Mouse (Mus musculus) cerebellum, adult 11 months (tissue): ENCODE data around the gene R3hdm1.
"Not testable (repeated sequence)": the region's sequence is repeated elsewhere in the genome, so short reads cannot be mapped to it uniquely, and the experiment has no call there.

ENCODE experiments used
- DNase-seq: peaks from one replicate; pipeline ENCODE4 v3.0.0; 2022

The R3hdm1 gene

DNA sequence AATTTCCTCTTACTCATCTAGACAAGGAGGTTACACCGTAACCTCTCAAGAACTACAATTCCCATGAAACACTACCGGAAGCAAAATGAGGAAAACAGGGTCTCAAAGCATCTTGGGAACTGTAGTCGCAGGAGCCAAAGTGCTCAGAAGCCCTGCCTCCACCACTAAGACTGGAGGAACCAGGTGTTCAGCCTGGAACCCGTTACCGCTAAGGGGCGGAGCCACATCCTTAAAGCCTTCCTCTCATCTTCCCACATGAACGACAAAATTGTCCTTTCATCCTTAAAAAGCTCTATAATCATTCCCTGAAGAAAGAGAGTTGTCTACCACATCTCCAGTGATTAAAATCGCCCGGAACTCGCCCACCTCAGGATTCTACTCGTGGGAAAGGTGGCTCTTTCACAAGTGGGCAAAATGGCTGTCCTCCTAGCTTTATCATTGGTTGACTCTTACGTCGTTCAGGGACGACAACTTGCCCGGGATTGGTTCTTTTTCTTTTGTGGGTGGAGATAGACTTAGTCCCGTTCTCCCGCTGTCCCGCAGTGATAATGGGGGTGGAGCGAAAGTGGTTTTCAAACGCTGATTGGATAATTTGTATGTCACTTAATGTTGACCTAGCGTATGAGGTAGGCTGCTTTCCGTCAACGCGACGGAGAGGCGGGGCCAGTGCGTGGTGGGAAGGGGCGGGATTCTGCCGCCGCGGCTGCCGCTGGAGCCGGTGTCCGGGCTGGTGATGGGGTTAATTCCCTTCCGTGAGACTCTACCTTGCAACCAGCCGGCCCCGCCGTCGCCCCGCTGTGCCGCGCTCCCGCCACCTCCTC is at the start of gene R3hdm1, which contains the start of gene Zranb3:
TSS of gene R3hdm1 (plus strand) at position 661 of the 821 bp plus-strand sequence.
TSS of gene Zranb3 (minus strand) at position 407 of the 821 bp plus-strand sequence.
- DNase-seq = peak; percentile 98

DNA sequence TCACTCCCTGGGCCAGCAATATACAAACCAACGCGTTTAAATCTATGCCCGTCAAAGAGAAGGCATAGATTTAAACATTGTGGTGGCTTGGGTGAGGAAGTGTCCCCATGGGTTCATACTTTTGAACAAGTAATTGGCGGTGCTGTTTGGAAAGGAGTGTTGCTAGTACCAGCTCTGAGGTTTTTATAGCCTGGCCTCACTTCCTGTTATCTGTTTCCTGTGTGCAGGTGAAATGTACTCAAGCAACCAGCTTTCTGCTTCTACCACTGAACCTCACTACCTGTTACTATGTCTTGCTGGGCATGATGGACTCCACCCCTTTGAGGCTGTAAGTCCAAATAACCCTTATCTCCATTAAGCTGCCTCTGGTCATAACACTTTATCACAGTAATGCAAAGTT is 45.8 kb upstream of the R3hdm1 start:
- no peak for DNase-seq

DNA sequence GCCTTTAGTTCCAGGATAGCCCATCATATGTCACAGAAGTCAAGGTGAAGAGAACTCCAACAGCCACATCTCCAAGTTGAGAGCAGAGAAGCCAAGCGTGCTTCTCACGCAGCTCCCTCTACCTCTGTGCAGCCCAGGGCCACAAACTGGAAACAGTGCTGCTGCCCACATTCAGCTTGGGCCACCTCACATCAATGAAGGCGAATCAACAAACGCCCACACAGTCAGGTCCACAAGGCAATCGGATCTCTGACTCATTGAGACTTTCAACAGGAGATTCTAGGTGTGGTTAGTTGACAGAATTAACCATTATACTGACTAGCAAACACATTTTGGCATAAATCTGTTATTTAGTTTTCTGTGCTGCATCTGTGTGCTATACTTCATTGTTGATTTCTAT is 44.5 kb upstream of the R3hdm1 start:
- no peak for DNase-seq

DNA sequence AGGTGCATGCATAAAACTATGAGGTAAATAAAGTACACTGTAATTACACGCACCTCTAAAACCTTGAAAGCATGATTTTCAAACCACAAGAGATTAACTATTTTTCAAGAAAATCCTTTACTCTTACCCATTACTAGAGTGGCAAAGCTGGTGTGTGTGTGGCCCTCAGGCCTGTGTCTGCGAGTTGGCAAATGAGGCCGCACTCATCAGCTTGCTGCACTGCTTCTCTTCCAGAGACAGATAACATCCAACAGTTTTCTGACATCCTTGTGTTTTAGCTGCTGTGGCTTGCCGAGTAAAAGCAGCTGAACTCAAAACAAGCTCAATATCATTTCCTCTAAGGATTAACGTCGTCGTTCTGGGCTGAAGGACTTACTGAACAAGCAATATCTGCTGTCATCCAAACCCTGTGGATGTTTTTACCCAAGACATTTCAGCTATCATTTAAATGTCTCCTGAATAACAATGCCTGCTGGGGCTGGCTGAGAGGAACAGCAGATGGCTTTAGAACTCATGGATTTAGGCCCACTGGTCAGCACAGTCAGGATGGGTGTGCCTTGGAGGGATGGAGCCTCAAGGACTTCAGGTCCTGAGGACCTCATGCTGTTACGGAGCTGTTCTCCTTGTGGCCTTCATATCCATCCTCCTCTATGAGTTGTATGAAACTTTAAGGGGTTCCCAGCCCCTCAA is 42.3 kb upstream of the R3hdm1 start:
- no peak for DNase-seq

DNA sequence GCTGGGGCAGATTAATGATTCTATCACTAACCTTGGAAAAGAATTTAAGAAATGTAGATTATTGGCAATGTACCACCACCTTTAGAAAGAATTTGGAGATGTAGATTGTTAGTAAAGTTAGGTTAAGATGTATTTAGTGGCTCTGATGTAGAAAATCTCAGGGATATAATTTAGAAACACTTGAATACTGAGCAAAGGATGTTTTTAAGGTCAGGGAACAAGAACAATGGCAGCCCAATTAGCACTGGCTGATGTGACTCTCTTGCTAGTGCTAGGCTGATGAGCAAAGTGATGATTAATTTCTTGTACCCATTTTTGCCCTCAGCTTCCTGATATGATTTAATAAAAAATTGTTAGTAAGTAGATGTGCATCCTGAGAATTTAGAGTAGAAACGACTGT is 41.7 kb upstream of the R3hdm1 start:
- no peak for DNase-seq

DNA sequence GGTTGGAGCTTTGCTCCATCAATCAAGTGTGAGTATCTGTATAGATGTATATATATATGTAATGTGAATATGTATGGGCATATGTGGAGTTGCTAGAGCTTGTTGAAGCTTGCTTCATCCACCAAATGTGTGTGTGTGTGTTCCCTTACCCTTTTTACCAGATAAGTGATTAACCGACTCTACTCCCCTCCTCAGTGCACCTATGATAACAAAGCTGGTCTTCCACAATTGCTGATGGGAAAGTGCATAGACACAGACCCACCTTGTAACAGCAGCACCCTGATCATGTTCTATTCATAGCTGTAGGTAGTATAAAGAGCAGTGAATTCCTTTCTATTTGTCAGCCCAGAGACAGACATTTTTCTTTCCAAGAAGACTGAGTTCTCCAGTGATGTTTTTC is 40.9 kb upstream of the R3hdm1 start:
- no peak for DNase-seq

DNA sequence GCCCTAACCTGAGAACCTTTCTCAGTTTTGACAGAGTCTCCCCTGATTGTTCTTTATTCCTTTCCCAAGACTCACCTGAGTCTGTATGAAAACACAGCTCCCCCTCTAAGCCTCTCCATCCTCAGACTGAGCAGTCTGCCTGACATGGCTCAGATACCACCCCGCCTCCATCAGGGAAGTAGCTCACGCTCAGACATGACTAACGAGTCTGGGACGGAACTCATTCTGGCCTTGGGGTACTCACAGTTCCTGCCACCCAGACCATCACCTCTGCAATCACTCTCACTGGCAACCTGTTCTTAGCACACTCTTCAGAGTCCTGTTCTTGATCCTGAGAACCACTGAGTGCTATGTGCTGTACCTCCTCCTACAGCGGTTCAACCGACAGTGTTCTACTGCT is 38.4 kb upstream of the R3hdm1 start:
- no peak for DNase-seq

DNA sequence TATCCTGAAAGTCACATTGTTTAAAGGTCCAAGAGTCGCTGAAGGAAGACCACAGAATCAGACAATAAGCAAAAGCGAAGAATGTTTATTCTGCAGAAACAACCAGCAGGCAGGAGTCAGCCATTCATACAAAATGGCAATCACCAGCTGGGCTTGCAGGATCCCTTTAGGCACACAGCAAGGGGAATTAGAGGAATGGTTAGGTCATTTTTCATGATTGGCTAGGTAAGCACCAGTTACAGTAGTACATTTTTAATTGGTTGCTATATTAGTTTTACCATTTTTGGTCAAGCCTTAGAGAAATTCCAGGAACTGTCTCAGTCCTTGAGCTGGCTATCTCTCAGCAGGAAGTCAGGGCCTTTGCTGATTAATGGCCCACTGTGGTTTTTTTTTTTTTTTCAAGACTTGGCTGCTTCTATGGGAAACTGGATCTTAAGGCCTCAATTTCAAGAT is 34.1 kb upstream of the R3hdm1 start:
- no peak for DNase-seq

DNA sequence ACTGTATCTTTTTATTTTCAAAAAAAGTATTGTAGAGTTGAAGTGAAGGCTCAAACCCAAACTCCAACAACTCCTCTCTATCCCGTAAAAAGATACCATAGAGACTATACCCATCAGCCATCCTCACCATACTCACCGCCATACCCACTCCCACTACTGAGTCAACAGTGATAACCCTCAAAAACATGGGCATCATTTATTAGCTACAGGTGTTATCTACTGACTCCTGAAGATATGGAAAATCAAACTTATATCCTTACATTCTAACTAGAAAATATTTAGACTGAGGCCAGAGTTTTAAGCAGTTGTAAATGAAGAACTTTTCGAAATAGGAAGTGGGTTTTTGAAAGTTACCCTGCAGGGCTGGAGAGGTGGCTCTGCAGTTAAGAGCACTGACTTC is 33.1 kb upstream of the R3hdm1 start:
- DNase-seq = no peak

DNA sequence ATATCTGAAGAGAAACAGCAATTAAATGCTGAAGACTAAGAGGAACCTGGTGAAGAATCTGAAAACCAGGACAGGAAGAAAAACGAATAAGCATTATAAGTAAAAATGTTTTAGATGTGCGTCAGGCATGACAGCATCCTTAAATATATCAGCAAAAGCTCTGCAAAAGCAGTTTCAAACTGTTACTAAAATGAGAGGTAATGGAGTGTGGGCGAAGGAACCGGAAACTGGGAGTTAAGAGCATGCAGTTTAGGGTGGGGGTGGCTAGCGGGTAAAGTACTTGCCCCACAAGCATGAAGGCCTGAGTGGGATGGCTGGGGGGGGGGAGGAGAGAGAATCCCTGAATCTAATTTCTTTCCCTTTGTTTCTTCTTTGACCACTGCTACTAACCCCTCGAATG is 30.1 kb upstream of the R3hdm1 start:
- DNase-seq = no peak

DNA sequence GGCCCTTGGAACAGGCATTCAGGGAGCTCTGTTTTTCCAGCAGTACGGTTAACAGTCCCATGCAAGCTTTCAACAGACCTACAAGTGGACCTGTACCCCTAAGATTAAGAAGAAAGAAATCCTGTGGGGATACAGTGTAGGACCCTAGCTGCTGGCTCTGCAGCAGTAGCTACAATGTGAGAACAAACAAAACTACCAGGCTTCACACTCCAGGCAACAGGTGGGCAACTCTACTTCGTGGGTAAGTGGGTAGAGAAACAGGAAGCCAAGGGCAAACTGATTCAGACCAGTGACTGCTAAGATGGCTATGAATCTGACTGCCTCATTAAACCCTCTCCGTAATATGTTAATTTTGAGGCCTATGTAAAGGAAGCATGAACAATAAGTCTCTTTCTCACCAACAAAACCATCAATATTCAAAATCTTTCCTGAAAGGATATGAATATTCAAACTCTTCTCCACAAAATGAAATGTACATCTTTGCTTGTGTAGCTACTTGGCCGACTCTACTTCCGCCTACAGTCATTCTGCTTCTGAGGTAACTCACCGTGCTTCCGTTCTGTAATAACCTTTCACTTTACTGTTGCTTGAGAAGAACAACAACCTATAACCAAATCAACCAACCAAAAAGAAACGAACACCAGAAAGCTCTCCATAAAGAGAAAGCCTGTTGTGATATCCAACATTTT is 26.2 kb upstream of the R3hdm1 start:
- no peak for DNase-seq

DNA sequence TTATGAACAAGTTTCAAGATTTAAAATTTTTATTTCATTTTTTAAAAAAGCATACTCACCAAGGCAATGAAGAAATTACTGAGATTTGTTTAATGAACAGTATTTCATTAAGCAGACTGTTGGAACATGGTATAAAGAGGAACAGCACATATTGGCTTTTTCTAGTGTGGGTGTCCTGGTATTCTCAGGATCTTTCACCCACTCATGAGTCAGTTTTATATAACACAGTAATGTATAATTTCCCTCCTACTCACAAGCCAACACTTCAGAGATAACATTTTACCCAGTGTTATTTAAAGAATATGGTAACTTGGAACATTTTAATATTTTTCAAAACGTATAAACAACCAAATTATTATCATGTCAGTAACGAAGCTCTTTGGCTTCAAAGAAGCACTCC is 25.3 kb upstream of the R3hdm1 start:
- no peak for DNase-seq

DNA sequence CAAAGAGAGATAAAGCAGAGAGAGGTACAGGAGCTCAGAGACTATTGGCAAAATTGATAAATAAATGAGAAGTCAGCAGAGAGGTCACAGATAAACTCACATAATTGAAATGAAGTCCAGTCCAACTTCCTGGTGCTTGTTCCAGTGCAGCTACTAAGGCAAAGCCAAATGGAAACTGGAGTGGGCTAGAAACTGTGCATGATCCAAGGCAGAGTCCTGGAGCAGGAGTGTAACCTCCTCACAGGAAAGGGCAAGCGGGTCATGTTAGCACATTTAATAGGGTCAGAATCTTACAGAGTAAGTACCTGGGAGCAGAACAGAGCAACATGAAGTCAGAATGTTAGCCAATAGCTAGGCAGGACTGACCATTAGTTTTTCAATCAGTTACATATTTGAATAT is 24.5 kb upstream of the R3hdm1 start:
- no peak for DNase-seq

DNA sequence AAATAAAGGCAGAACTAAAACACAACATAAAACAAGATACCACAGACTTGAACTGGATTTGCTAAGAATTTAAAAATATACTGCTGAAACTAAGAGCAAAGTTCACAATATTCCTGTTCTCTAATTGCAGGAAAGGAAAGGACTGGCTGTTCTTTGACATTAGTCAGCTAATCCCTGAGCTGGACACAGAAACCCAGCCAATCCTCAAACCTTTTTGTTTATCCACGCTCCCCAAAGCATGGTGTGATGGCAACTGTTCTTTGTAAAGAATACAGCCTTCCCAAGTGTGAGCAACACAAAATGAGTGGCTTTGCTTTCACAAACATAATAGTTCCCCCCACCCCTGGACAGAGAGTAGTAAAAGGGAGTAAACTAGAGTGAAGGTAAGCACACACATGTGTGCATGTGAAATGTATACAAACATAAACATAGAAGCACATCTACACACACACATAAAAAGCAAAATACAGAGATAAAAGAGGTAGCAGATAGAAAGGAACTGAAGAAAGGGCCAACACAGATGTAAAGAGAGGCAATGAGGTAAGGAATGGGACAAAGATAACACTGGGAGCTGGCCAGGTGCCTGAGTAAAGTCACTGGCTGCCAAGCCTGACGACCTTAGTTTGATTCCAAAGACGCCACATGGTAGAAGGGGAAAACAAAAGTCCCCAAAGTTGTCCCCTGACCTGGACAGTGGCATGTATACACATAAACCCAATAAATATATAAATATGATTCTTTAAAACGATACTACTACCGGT is 22.0 kb upstream of the R3hdm1 start:
- DNase-seq = no peak

DNA sequence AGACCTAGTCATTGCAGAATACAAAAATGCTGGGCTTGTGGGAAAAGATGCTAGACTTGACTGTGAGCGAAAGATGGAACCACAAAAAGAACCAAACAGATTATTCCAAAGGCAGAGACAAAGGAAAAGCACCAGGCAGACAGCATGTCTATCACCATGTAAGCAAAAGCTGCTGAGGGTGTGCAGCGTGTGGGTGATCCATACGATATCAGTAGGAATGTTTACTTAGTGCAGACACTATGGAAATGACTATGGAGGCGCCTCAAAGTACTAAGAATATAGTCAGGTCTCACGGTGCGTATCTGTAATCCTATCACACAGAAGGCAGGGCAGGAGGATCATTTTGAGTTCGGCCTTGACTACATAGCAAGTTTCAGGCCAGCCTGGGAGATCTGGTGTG is 21.2 kb upstream of the R3hdm1 start:
- DNase-seq = no peak

DNA sequence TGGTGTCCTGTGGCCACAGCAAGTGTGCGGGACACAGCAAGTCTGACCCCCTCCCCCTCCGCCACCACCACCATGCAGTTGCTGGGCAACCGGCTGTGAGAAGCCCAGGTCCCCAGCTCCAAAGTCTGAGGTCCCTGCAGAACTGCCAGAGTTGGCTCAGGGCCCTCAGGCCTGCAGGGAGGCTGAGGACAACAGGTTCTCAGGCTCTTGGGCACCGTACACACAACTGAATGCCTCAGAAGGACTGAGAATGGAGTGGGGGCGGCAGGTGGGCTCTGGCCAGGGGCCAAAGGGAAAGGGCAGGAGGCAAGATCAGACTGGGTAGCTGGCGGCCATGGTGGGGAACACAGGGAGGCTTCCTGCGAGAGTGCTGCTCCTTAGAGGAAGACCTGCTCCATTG is 20.3 kb upstream of the R3hdm1 start:
- DNase-seq = no peak

DNA sequence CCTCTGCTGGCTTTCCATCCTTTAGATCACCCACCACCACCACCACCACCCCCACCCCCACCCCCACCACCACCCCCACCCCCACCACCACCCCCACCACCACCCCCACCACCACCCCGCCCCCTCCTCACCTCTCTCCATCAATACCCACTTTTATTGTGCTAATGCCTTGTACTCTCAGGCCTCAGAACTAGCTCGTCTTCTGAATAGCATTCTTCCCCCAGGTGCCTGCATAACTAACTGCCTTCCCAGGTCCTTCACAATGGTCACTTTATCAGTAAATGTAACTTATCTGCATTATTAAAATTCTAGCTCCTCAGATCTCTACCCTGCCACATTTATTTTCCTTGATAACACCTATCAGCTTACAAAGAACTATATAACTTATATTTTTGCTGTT is 8.4 kb upstream of the R3hdm1 start:
- no peak for DNase-seq

DNA sequence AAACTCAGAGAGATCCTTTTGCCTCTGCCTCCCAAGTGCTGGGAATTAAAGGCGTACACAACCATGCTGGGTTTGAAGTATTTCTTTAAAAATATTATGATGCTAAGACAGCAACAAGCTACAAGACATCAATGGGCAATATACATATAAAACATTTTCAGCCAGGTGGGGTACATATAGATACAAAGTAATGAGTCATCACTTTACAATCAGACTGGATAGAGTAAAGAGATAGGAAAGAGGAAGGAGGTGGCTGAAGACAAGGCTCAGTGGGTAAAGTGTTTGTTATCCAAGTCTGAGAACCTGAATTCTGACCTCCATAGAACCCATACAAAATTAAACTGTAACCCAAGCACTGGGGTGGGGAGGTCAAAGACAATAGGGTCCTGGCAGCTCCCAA is 4.8 kb upstream of the R3hdm1 start:
- no peak for DNase-seq

DNA sequence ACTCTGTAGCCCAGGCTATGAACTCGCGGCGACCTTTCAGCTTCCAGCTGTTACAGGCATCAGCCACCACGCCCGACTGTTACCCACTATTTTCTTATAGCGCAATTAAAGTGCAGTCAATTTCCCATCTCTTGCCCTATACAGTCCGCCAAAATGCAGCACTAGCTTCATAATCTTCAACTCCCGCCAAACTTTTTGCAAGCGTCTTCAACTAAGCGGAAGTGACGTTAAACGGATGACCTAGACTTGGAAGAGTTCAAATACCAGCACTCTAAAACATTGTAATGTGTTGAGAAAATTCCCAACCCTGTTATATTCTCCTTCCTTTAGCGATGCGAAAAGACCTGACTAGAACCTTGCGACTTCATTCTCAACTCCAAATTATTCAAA is 855 bp upstream of the R3hdm1 start:
- DNase-seq = peak; percentile 54

DNA sequence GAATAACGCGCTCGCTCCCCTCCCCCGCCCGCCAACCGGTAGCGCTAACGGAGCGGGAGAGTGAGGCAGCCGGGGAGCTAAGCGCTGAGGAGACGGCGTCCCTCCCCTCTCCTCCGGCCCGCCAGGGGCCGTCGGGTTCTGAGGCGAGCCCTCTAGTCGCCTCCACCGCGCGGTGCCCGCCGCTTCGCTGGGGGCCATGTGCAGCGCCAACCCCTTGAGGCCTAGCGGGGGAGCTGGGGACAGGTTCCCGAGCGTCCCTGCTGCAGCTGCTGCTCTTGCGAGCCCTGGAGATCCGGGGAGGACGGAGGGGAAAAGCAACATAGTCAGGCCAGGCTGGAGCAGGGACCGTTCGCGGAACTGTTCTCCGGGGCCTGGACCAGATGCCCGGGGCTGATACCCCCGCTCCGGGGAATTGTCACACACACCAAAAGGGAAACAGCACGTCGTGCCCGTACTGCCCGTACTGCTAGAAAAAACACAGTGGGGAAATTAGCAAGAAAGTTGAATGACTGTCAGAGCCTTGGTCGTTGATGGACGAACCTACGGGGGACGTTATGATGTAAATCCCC is 503 bp downstream of the R3hdm1 start:
- DNase-seq = no peak

DNA sequence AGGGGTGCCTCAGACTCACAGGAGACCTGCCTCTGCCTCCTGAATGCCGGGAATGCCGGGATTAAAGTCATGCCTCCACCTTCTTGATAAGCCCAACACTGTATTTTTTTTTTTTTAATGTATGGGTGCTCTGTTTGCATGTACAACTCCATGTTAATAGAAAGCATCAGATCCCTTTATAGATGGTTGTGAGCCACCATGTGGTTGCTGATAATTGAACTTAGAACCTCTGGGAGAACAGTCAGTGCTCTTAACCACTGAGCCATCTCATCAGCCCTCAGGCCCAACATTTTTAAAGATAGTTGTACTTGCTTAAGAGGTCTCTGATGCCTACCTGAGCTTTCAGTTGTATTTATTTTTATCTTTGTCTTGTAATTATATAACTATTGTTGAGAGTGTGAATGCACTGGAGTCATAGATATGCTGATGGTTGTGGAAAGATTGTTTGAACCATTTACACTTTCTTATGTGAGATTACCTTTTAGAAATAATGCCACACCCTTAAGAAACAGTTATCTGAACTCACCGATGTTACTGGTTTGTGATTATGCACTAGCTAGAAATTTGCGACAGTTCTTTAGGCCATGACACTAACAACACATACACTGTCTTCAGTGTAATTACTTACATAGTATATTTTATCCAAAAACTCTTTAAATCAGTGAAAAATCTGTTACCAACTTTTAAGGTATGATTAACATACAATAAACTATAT is 18.0 kb downstream of the R3hdm1 start:
- no peak for DNase-seq

DNA sequence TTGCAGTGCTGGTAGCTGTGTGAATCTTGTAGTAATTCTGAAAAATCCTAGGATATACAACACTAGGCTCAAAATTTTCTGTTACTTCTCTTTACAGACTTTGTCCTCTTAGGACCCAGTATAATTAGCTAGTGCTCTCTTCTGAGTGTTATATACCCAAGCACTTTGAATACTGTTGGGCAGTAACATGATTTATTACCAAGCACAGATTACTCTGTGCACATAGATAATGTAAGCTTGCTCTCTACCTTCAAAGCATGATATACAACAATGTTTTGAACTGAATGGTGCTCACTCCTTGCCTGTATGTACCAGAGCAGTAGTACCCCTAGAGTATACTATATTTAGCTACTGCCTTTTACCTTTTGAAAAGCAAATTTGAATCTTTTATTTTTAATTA is 33.1 kb downstream of the R3hdm1 start:
- not testable (repeated sequence) for DNase-seq
